Mouse (Mus musculus) kidney, adult 2 months (tissue): ENCODE measurements around the gene Abi3bp.

Experiments used
- CTCF ChIP-seq: fragments of 200-500 bp; conservative IDR thresholded peaks from 2 replicates; pipeline ENCODE4 v1.5.1; 2011; ENCODE audit warnings: low read depth, mild to moderate bottlenecking, control low read depth, low read length, moderate library complexity, mixed read lengths; ENCODE audit not compliant: insufficient read depth, insufficient read length
- POLR2A ChIP-seq: fragments of 200-500 bp; IDR thresholded peaks from one replicate; pipeline ENCODE4 v1.6.1; 2011; ENCODE audit warnings: low read depth, low read length, control low read depth

GRCm38 (mm10) chr16:56490861-56491260 lies 13.2 kb downstream of the Abi3bp start:
- TF ChIP-seq CTCF, result no peak
- no peak for TF ChIP-seq POLR2A
